Mouse (Mus musculus): ENCODE measurements around the gene Gm12790. TPM values are rescaled to one million over a fixed set of nuclear protein-coding genes. Genes with fewer than 3 reads are reported as not detected.

The Gm12790 gene
- polyA plus RNA-seq, 1 experiment from 2014 or later = not detected

Other genes starting within 250 kb of the Gm12790 start
- gene B020004J07Rik, start 137.0 kb downstream of the Gm12790 start, polyA plus RNA-seq (2014; fragmentation: Nextera tagmentation; extraction: Ambion mirVana) = not detected in 2 replicates
- gene C130073F10Rik, start 87.3 kb downstream of the Gm12790 start, polyA plus RNA-seq (2014; fragmentation: Nextera tagmentation; extraction: Ambion mirVana) = not detected in 2 replicates
- not detected in 2 replicates for gene Gm12800, start 71.9 kb downstream of the Gm12790 start, polyA plus RNA-seq (2014; fragmentation: Nextera tagmentation; extraction: Ambion mirVana)
- not detected in 2 replicates for gene Gm12794, start 40.6 kb downstream of the Gm12790 start, polyA plus RNA-seq (2014; fragmentation: Nextera tagmentation; extraction: Ambion mirVana)
- not detected in 2 replicates for gene Gm12789, start 5.6 kb upstream of the Gm12790 start, polyA plus RNA-seq (2014; fragmentation: Nextera tagmentation; extraction: Ambion mirVana)
- gene Pde4b, start 106.5 kb upstream of the Gm12790 start, polyA plus RNA-seq (2014; fragmentation: Nextera tagmentation; extraction: Ambion mirVana) = 14.6 and 15.7 TPM in 2 replicates